Mouse (Mus musculus) olfactory bulb, adult 2 months (tissue): ENCODE data around the gene Me1.

ENCODE experiments used
- CTCF ChIP-seq: fragments of 200-500 bp; IDR thresholded peaks from 2 replicates; pipeline ENCODE4 v1.5.1; 2012; ENCODE audit warnings: low read depth, mild to moderate bottlenecking, low read length, moderate library complexity; ENCODE audit not compliant: insufficient read depth
- POLR2A ChIP-seq: fragments of 200-500 bp; IDR thresholded peaks from 2 replicates; pipeline ENCODE4 v1.6.1; 2012; ENCODE audit warnings: mild to moderate bottlenecking, low read depth, low read length, moderate library complexity; ENCODE audit not compliant: insufficient read depth

DNA sequence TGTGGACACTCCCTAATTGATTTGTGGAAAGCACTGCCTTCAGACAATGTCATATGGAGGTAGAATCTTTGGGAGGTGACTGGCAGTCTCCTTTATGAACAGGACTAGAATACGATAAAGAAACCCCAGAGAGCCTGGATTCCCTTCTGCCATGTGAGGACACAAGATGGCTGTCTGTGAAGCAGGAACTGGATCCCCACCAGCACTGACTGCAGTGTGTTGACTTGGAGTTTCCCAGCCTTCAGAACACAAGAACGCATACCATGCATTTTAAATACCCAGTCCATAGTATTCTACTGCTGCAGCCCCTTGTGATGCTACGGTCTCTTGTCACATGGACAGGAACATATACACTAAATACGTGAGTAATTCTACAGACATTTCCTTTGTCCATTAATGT, 13.5 kb downstream of the Me1 start:
- no peak for TF ChIP-seq POLR2A
- no peak for TF ChIP-seq CTCF
